7 mouse cellular contexts compared by ENCODE assay signal in genomic region chr1:91460069-91460468, GRCm38 (mm10). TPM values are rescaled to one million over a fixed set of nuclear protein-coding genes. Genes with fewer than 3 reads are reported as not detected.
A peak's percentile ranks its signal among the peaks of the same experiment; 100 is the strongest.
DNase-seq lines count a peak whose midpoint lies in the region; ATAC-seq and TF ChIP-seq lines count a peak whose summit lies in the region.

No protein-coding gene starts in this region.

- in situ Hi-C loops in CH12.LX (cut with MboI; ENCODE audit: low pct_ligation_motif_present, low pct_unique_long_range_greater_than_20kb, low sequenced_read_pairs), result no loop called here

- TF ChIP-seq EP300 in CH12.LX (IDR thresholded peaks at IDR 0.05; ENCODE audit: low read length), result no peak

- peaks cover under 1% of the 10 kb centered on the region for H3K79me3 ChIP-seq in C2C12 (ENCODE audit: low read depth)

- H3K4me1 ChIP-seq in CH12.LX (ENCODE audit: control insufficient read depth in 1 of 2, insufficient read depth in 2 of 2), result peaks cover 6 to 37% of the 10 kb centered on the region in 2 experiments; a peak in 3 of 4 replicates
- peaks cover 42% of the 10 kb centered on the region for H3K4me1 ChIP-seq in hindbrain, embryonic 12.5 days
- H3K4me1 ChIP-seq in liver, embryonic 13.5 days (replicated peaks), result peaks cover 62% of the 10 kb centered on the region

- peak overlapping the region; percentile 16 for H3K4me3 ChIP-seq in C2C12 (ENCODE audit: insufficient read depth, poor library complexity, severe bottlenecking)
- H3K4me3 ChIP-seq in CH12.LX (replicated peaks in 1 of 3; ENCODE audit: low read depth in 2 of 3, low read length in 2 of 3, poor library complexity in 1 of 3), result peak overlapping the region; percentile 37 to 61 (median 39)
- H3K4me3 ChIP-seq in hindbrain, embryonic 12.5 days, result peak overlapping the region; percentile 69
- peak overlapping the region; percentile 73 for H3K4me3 ChIP-seq in liver, embryonic 13.5 days (replicated peaks)

- ATAC-seq in hindbrain, embryonic 12.5 days (ENCODE audit: low FRiP score), result no peak
- ATAC-seq in liver, embryonic 13.5 days (ENCODE audit: low read depth), result no peak
- ATAC-seq in cerebellum, adult (ENCODE audit: insufficient number of reproducible peaks, low FRiP score, low TSS enrichment), result no peak

- H3K27ac ChIP-seq in CH12.LX (ENCODE audit: insufficient read depth, low read depth), result no peak overlapping the region
- H3K27ac ChIP-seq in hindbrain, embryonic 12.5 days, result peak overlapping the region; percentile 49; the same call in 1 of the 2 replicates
- peak overlapping the region; percentile 50 for H3K27ac ChIP-seq in liver, embryonic 13.5 days

- TF ChIP-seq CTCF in C2C12 (IDR thresholded peaks at IDR 0.05; ENCODE audit: control insufficient read depth, insufficient read depth, insufficient read length) (no peak), CH12.LX (conservative IDR thresholded peaks at IDR 0.05 in 1 of 2, IDR thresholded peaks at IDR 0.05 in 1 of 2; ENCODE audit: low read depth in 2 of 2, low read length in 2 of 2) (no peak)

- peak overlapping the region; percentile 19 for H3K4me2 ChIP-seq in CH12.LX (ENCODE audit: insufficient read depth, low read depth, poor library complexity, severe bottlenecking)
- H3K4me2 ChIP-seq in hindbrain, embryonic 12.5 days (replicated peaks), result peak overlapping the region; percentile 71
- peak overlapping the region; percentile 95 for H3K4me2 ChIP-seq in liver, embryonic 13.5 days

- dilution Hi-C loops in CH12.LX (cut with MboI; ENCODE audit: extremely low pct_ligation_motif_present, extremely low pct_unique_long_range_greater_than_20kb, low sequenced_read_pairs), result no loop called here

- no peak for TF ChIP-seq POLR2A in CH12.LX (IDR thresholded peaks at IDR 0.05; ENCODE audit: low read depth, low read length)

- no peak for DNase-seq in CH12.LX (ENCODE audit: extremely low read depth)
- no peak for DNase-seq in liver, embryonic 13.5 days
- no peak for DNase-seq in left cerebral cortex, adult 18-20 months (ENCODE audit: low spot score in 2 of 2)
- no peak for DNase-seq in T-cell, adult 2 months (ENCODE audit: low spot score)

- H3K27me3 ChIP-seq in C2C12 (ENCODE audit: control insufficient read depth, insufficient read depth, insufficient read length) (no peaks in the 10 kb centered on the region), CH12.LX (replicated peaks) (no peaks in the 10 kb centered on the region)
- H3K27me3 ChIP-seq in hindbrain, embryonic 12.5 days, result peaks cover 13% of the 10 kb centered on the region; the same call in 1 of the 2 replicates
- no peaks in the 10 kb centered on the region for H3K27me3 ChIP-seq in liver, embryonic 13.5 days

- no peak for TF ChIP-seq RAD21 in CH12.LX (IDR thresholded peaks at IDR 0.05; ENCODE audit: low read depth, low read length)

- H3K36me3 ChIP-seq in C2C12 (ENCODE audit: control insufficient read depth, insufficient read depth) (no peaks in the 10 kb centered on the region), CH12.LX (replicated peaks in 1 of 2; ENCODE audit: control insufficient read depth in 1 of 2, insufficient read depth in 1 of 2, low read length in 1 of 2) (peaks cover 0 to 18% of the 10 kb centered on the region in 2 experiments)
- no peaks in the 10 kb centered on the region for H3K36me3 ChIP-seq in hindbrain, embryonic 12.5 days
- H3K36me3 ChIP-seq in liver, embryonic 13.5 days, result no peaks in the 10 kb centered on the region

- H3K9me3 ChIP-seq in CH12.LX (replicated peaks; ENCODE audit: low read length), result no peaks in the 10 kb centered on the region
- no peaks in the 10 kb centered on the region for H3K9me3 ChIP-seq in hindbrain, embryonic 12.5 days (replicated peaks)
- no peaks in the 10 kb centered on the region for H3K9me3 ChIP-seq in liver, embryonic 13.5 days (replicated peaks)

- no peak overlapping the region for H3ac ChIP-seq in C2C12 (ENCODE audit: control insufficient read depth, insufficient read length, low read depth)

- H3K79me2 ChIP-seq in C2C12 (ENCODE audit: control insufficient read depth, insufficient read depth) (no peaks in the 10 kb centered on the region), CH12.LX (replicated peaks; ENCODE audit: control insufficient read depth, extremely low read depth, insufficient read depth, poor library complexity, severe bottlenecking) (peaks cover 3% of the 10 kb centered on the region; the same call in 1 of the 2 replicates)

- H3K9ac ChIP-seq in CH12.LX (ENCODE audit: insufficient read depth, low read depth), result peak overlapping the region; percentile 1; the same call in 1 of the 2 replicates
- peak overlapping the region; percentile 56; the same call in 1 of the 2 replicates for H3K9ac ChIP-seq in hindbrain, embryonic 12.5 days
- peak overlapping the region; percentile 67 for H3K9ac ChIP-seq in liver, embryonic 13.5 days

- WGBS in hindbrain, embryonic 12.5 days, result 47% methylated on average over 7 of the region's 7 CpGs
- 35% methylated on average over 7 of the region's 7 CpGs for WGBS in liver, embryonic 13.5 days (ENCODE audit: insufficient replicate concordance)

TF ChIP-seq in C2C12, 6 proteins besides CTCF, POLR2A, EP300 and RAD21:
- TF ChIP-seq MYOG (IDR thresholded peaks at IDR 0.05; ENCODE audit: control insufficient read depth, extremely low read depth, insufficient read length) (no peak), MAX (IDR thresholded peaks at IDR 0.05) (no peak), CEBPB (IDR thresholded peaks at IDR 0.05; ENCODE audit: low read depth) (no peak), FOSL1 (IDR thresholded peaks at IDR 0.05; ENCODE audit: insufficient read depth, low read length, poor library complexity, severe bottlenecking) (no peak), MYOD1 (IDR thresholded peaks at IDR 0.05; ENCODE audit: control insufficient read depth, insufficient read length, low read depth) (no peak)

TF ChIP-seq in CH12.LX, 34 proteins besides CTCF, POLR2A, EP300 and RAD21:
- no peak for TF ChIP-seq MXI1 (IDR thresholded peaks at IDR 0.05; ENCODE audit: low read depth, low read length)
- no peak for TF ChIP-seq ZKSCAN1 (IDR thresholded peaks at IDR 0.05; ENCODE audit: borderline replicate concordance, low read depth, low read length)

RNA-seq across cellular contexts. Expression of gene Per2, which starts 0.9 kb away (rescaled TPM):
- 0.96 TPM for polyA plus RNA-seq in C2C12 (2012; fragmentation: generic; extraction: Trizol)
- 4.2 and 4.7 TPM in 2 replicates for total RNA-seq in CH12.LX (2012; rRNA removed)
- 2.7 and 2.8 TPM in 2 replicates for total RNA-seq in CH12.LX (2014; rRNA removed)
- 5.2 and 5.8 TPM in 2 replicates for polyA plus RNA-seq in CH12.LX (2012; ENCODE audit: insufficient read length, low read depth)
- 3.6 and 3.8 TPM in 2 replicates for polyA plus RNA-seq in hindbrain, embryonic 12.5 days (2016; fragmentation: Nextera tagmentation; extraction: Ambion mirVana)
- 1.4 and 2.5 TPM in 2 replicates for polyA plus RNA-seq in liver, embryonic 13.5 days (2015; fragmentation: Nextera tagmentation; extraction: Ambion mirVana)
- 10 to 100 TPM; 39.0 to 39.1 TPM for total RNA-seq in left cerebral cortex, adult 18-20 months (2021)

RNA-seq across cellular contexts. Expression of gene Traf3ip1, which starts 34.4 kb away (rescaled TPM):
- 6.0 TPM for polyA plus RNA-seq in C2C12 (2012; fragmentation: generic; extraction: Trizol)
- total RNA-seq in CH12.LX (2012; rRNA removed), result 5.0 and 5.5 TPM in 2 replicates
- total RNA-seq in CH12.LX (2014; rRNA removed), result 5.1 and 5.9 TPM in 2 replicates
- 7.5 and 10.0 TPM in 2 replicates for polyA plus RNA-seq in CH12.LX (2012; ENCODE audit: insufficient read length, low read depth)
- polyA plus RNA-seq in hindbrain, embryonic 12.5 days (2016; fragmentation: Nextera tagmentation; extraction: Ambion mirVana), result 12.9 and 13.0 TPM in 2 replicates
- 2.5 and 2.6 TPM in 2 replicates for polyA plus RNA-seq in liver, embryonic 13.5 days (2015; fragmentation: Nextera tagmentation; extraction: Ambion mirVana)
- total RNA-seq in left cerebral cortex, adult 18-20 months (2021), result 10 to 100 TPM; 13.4 to 16.0 TPM

RNA-seq across cellular contexts. Expression of gene Hes6, which starts 46.2 kb away (rescaled TPM):
- polyA plus RNA-seq in C2C12 (2012; fragmentation: generic; extraction: Trizol) (87.2 TPM), CH12.LX (2012; ENCODE audit: insufficient read length, low read depth) (21.1 and 21.4 TPM in 2 replicates)
- total RNA-seq in CH12.LX (2012; rRNA removed) (25.7 and 32.7 TPM in 2 replicates), CH12.LX (2014; rRNA removed) (14.6 and 15.4 TPM in 2 replicates)
- polyA plus RNA-seq in hindbrain, embryonic 12.5 days (2016; fragmentation: Nextera tagmentation; extraction: Ambion mirVana), result 274 and 304 TPM in 2 replicates
- 21.9 and 22.5 TPM in 2 replicates for polyA plus RNA-seq in liver, embryonic 13.5 days (2015; fragmentation: Nextera tagmentation; extraction: Ambion mirVana)
- 10 to 100 TPM; 15.3 to 17.4 TPM for total RNA-seq in left cerebral cortex, adult 18-20 months (2021)

Comparison
In these comparisons a context has a peak if more than half of its experiments do, and no peak if none do; other contexts are left out.
1. H3K4me3 ChIP-seq: peak in every context shown above with its lines; median percentile 73 in liver, embryonic 13.5 days; 69 in hindbrain, embryonic 12.5 days; 39 in CH12.LX; 16 in C2C12.
2. H3K4me2 ChIP-seq: peak in every context shown above with its lines; median percentile 95 in liver, embryonic 13.5 days; 71 in hindbrain, embryonic 12.5 days; 19 in CH12.LX.
3. H3K9ac ChIP-seq: peak in every context shown above with its lines; median percentile 67 in liver, embryonic 13.5 days; 56 in hindbrain, embryonic 12.5 days; 1 in CH12.LX.